Mouse (Mus musculus) MEL (cell line): ENCODE data around the gene Hdgfl2. TPM values are rescaled to one million over a fixed set of nuclear protein-coding genes. Genes with fewer than 3 reads are reported as not detected.

Experiments used
- DNase-seq: peaks from one replicate; pipeline ENCODE4 v3.0.0; 2011; ENCODE audit warnings: low read depth, low spot score
- H3K27ac ChIP-seq: 2 replicates; pipeline ENCODE4 v1.5.1; 2012; ENCODE audit warnings: low read depth, mild to moderate bottlenecking, control low read depth, low read length, moderate library complexity; ENCODE audit not compliant: control insufficient read depth
- H3K27me3 ChIP-seq, 2 experiments: fragments of 150-350 bp in 1 of 2; sonication (generic) in 1 of 2; 2 replicates each; pipeline ENCODE4 v1.6.1; 2012; ENCODE audit warnings: low read length in 2 of 2, mild to moderate bottlenecking in 2 of 2, improper control_type of control experiment in 1 of 2, moderate library complexity in 1 of 2; ENCODE audit not compliant: insufficient read depth in 2 of 2, control insufficient read depth in 1 of 2
- H3K36me3 ChIP-seq, 2 experiments: 2 replicates each; pipeline ENCODE4 v1.6.1; 2012 to 2014; ENCODE audit warnings: low read length in 2 of 2, improper control_type of control experiment in 1 of 2, inconsistent platforms in 1 of 2, mild to moderate bottlenecking in 1 of 2; ENCODE audit not compliant: insufficient read depth in 2 of 2, control insufficient read depth in 1 of 2
- H3K4me1 ChIP-seq, 2 experiments: fragments of 150-350 bp in 1 of 2; sonication (generic) in 1 of 2; 2 replicates each; pipeline ENCODE4 v1.6.1; 2012; ENCODE audit warnings: low read length in 2 of 2, improper control_type of control experiment in 1 of 2, mild to moderate bottlenecking in 1 of 2; ENCODE audit not compliant: insufficient read depth in 2 of 2, control insufficient read depth in 1 of 2
- H3K4me3 ChIP-seq, 2 experiments: fragments of 150-350 bp in 1 of 2; sonication (generic) in 1 of 2; 2 replicates each; pipeline ENCODE4 v1.5.1; 2012; ENCODE audit warnings: low read depth in 2 of 2, low read length in 2 of 2, mild to moderate bottlenecking in 2 of 2, moderate library complexity in 2 of 2, control low read depth in 1 of 2, improper control_type of control experiment in 1 of 2; ENCODE audit not compliant: control insufficient read depth in 1 of 2, insufficient read depth in 1 of 2
- H3K79me2 ChIP-seq: 2 replicates; pipeline ENCODE4 v1.6.1; 2012; ENCODE audit warnings: mild to moderate bottlenecking, low read length, moderate library complexity; ENCODE audit not compliant: control insufficient read depth, poor library complexity, insufficient read depth
- H3K9ac ChIP-seq: 2 replicates; pipeline ENCODE4 v1.6.1; 2012; ENCODE audit warnings: low read depth, mild to moderate bottlenecking, control low read depth, low read length, moderate library complexity; ENCODE audit not compliant: control insufficient read depth, poor library complexity, severe bottlenecking
- H3K9me3 ChIP-seq: fragments of 150-350 bp; sonication (generic); replicated peaks from 2 replicates; pipeline ENCODE4 v1.6.1; 2012; ENCODE audit warnings: mild to moderate bottlenecking, low read length, improper control_type of control experiment, moderate library complexity; ENCODE audit not compliant: insufficient read depth
- BHLHE40 ChIP-seq: IDR thresholded peaks from 2 replicates; pipeline ENCODE4 v1.6.1; 2012; ENCODE audit warnings: low read depth, mild to moderate bottlenecking, inconsistent platforms, low read length, improper control_type of control experiment, borderline replicate concordance
- CTCF ChIP-seq, 3 experiments: IDR thresholded peaks in 2 of 3; conservative IDR thresholded peaks in 1 of 3; 2 replicates each; pipeline ENCODE4 v1.5.1; 2011 to 2012; ENCODE audit warnings: low read length in 3 of 3, low read depth in 2 of 3, mild to moderate bottlenecking in 2 of 3, improper control_type of control experiment in 1 of 3, inconsistent platforms in 1 of 3, mixed read lengths in 1 of 3, moderate library complexity in 1 of 3; ENCODE audit not compliant: control insufficient read depth in 1 of 3, insufficient read depth in 1 of 3, poor library complexity in 1 of 3, severe bottlenecking in 1 of 3
- ETS1 ChIP-seq: IDR thresholded peaks from 2 replicates; pipeline ENCODE4 v1.6.1; 2012; ENCODE audit warnings: low read depth, mild to moderate bottlenecking, inconsistent platforms, low read length, improper control_type of control experiment, moderate library complexity
- GATA1 ChIP-seq: IDR thresholded peaks from 2 replicates; pipeline ENCODE4 v1.6.1; 2011; ENCODE audit warnings: low read depth, low read length, improper control_type of control experiment
- JUND ChIP-seq: IDR thresholded peaks from 2 replicates; pipeline ENCODE4 v1.6.1; 2011; ENCODE audit warnings: low read depth, mild to moderate bottlenecking, improper control_type of control experiment, low read length
- KAT2A ChIP-seq: conservative IDR thresholded peaks from 2 replicates; pipeline ENCODE4 v1.6.1; 2012; ENCODE audit warnings: low read depth, low read length, improper control_type of control experiment, inconsistent platforms
- MAX ChIP-seq: IDR thresholded peaks from 2 replicates; pipeline ENCODE4 v1.6.1; 2011; ENCODE audit warnings: low read length, improper control_type of control experiment
- MAZ ChIP-seq: IDR thresholded peaks from 2 replicates; pipeline ENCODE4 v1.6.1; 2012; ENCODE audit warnings: low read depth, mild to moderate bottlenecking, inconsistent platforms, low read length, improper control_type of control experiment
- MEF2A ChIP-seq: IDR thresholded peaks from 2 replicates; pipeline ENCODE4 v1.6.1; 2014; ENCODE audit warnings: low read depth, mild to moderate bottlenecking, inconsistent platforms, low read length, improper control_type of control experiment; ENCODE audit not compliant: poor library complexity, insufficient replicate concordance, severe bottlenecking; ENCODE audit errors: extremely low read depth
- MXI1 ChIP-seq: IDR thresholded peaks from 2 replicates; pipeline ENCODE4 v1.6.1; 2011; ENCODE audit warnings: mild to moderate bottlenecking, low read depth, low read length, improper control_type of control experiment
- NRF1 ChIP-seq: IDR thresholded peaks from 2 replicates; pipeline ENCODE4 v1.6.1; 2014; ENCODE audit warnings: low read depth, mild to moderate bottlenecking, inconsistent platforms, low read length, improper control_type of control experiment, moderate library complexity; ENCODE audit not compliant: poor library complexity, insufficient read depth, severe bottlenecking
- POLR2AphosphoS2 ChIP-seq: IDR thresholded peaks from 2 replicates; pipeline ENCODE4 v1.6.1; 2011; ENCODE audit warnings: low read length, improper control_type of control experiment
- POLR2AphosphoS5 ChIP-seq: IDR thresholded peaks from 2 replicates; pipeline ENCODE4 v1.6.1; 2012; ENCODE audit warnings: low read depth, borderline replicate concordance, mild to moderate bottlenecking, inconsistent platforms, low read length, moderate library complexity, mixed read lengths
- RAD21 ChIP-seq: IDR thresholded peaks from 2 replicates; pipeline ENCODE4 v1.6.1; 2011; ENCODE audit warnings: mild to moderate bottlenecking, low read depth, low read length, improper control_type of control experiment
- TCF12 ChIP-seq: IDR thresholded peaks from 2 replicates; pipeline ENCODE4 v1.6.1; 2014; ENCODE audit warnings: low read depth, mild to moderate bottlenecking, inconsistent platforms, low read length, improper control_type of control experiment, moderate library complexity
- USF1 ChIP-seq: IDR thresholded peaks from 2 replicates; pipeline ENCODE4 v1.6.1; 2014; ENCODE audit warnings: low read depth, mild to moderate bottlenecking, inconsistent platforms, low read length, improper control_type of control experiment, moderate library complexity
- USF2 ChIP-seq, 2 experiments: IDR thresholded peaks; 2 replicates each; pipeline ENCODE4 v1.6.1; 2011 to 2012; ENCODE audit warnings: improper control_type of control experiment in 2 of 2, low read length in 2 of 2, borderline replicate concordance in 1 of 2, inconsistent platforms in 1 of 2, low read depth in 1 of 2, mild to moderate bottlenecking in 1 of 2; ENCODE audit not compliant: insufficient read depth in 1 of 2
- ZC3H11A ChIP-seq: IDR thresholded peaks from 2 replicates; pipeline ENCODE4 v1.6.1; 2012; ENCODE audit warnings: low read depth, mild to moderate bottlenecking, inconsistent platforms, low read length, improper control_type of control experiment
- polyA plus RNA-seq, 2 experiments: library from polyadenylated mRNA; stranded (reverse) in 1 of 2; unstranded in 1 of 2; fragments of >175 nt in 1 of 2; fragments of >200 nt in 1 of 2; gene quantifications; 2 replicates each; pipeline versions ENCODE4 v1.2.1 to v1.2.4; 2012; ENCODE audit warnings: low replicate concordance in 2 of 2, low read depth in 1 of 2; ENCODE audit not compliant: insufficient read length in 2 of 2, insufficient read depth in 1 of 2, missing spikeins in 1 of 2
- total RNA-seq: library from RNA; depleted of rRNA; stranded (reverse); fragments of 300-350 nt; gene quantifications from 2 replicates; pipeline ENCODE4 v1.2.3, GENCODE M21; 2012

The Hdgfl2 gene
- total and polyA plus RNA-seq, 3 experiments, result 71.9 to 132 TPM; not detected in 1

DNA sequence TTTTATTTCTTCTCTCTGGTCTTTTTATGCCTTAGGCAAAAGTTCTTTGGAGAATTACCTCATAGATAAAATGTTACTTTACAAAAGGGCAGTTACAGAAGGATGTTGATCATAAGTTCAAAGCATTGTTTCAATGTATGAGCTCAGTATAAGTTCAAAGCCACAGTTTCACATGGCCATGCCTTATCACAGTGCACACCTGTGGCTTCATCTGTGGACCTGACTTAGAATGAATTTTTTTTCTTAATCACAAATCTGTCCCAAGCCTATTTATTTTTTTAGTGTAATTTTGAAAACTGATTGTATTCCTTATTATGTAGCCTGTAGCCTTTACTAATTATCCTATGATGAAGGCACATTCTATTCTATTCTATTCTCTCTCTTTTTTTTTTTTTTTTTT lies 24.5 kb upstream of the Hdgfl2 start (continued):
- TF ChIP-seq NRF1, result no peak
- TF ChIP-seq POLR2AphosphoS2, result no peak
- TF ChIP-seq USF1, result no peak
- no peak for TF ChIP-seq JUND
- 0 out of 2 replicates have a peak, but pooled peaks have one; percentile 48 for TF ChIP-seq TCF12
- TF ChIP-seq MAZ, result no peak
- TF ChIP-seq GATA1, result no peak
- TF ChIP-seq MEF2A, result no peak
- no peak for TF ChIP-seq USF2 (IDR thresholded peaks at IDR 0.05; ENCODE audit: borderline replicate concordance in 1 of 2, insufficient read depth in 1 of 2, low read depth in 1 of 2, low read length in 2 of 2)
- peak; percentile 58 for TF ChIP-seq ETS1
- TF ChIP-seq RAD21, result no peak

DNA sequence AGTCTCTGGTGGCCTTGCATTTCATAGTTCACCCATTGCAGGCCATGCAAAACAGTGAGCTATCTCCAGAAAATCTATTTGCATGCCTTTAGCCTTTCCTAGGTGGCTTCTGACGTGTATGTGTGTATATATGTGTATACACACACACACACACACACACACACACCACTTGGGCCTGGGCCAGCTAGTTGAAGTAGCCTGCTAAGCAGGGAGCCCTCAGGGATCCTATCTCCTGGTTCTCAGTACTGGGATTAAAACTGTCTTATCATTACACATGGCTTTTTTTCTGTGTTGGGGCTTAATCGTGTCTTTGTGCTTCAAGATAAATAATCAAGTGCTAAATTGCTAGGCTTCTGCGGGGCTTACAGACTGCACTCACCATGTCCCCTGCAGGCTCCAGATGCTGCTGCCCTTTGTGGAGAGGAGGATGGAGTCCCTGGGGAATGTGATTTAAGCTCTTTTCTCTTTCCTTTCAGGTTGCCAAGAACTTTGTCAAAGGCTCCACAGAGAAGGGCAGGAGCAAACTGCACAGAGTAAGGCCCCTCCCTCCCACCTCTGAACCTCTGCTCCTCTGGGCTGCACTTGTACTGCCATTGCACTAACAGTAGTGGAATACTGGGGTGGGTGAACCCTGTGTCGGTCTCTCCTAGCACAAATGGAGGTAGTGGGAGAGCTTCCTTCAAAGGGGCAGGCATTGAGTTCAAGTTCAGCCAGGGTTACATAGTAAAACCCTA lies 23.3 kb upstream of the Hdgfl2 start:
- no peak for DNase-seq
- no peak overlapping the region for H3K9ac ChIP-seq
- H3K36me3 ChIP-seq, result peaks cover 16 to 34% of the 10 kb centered on the region in 2 experiments
- H3K4me1 ChIP-seq, result peaks cover 6 to 7% of the 10 kb centered on the region in 2 experiments; a peak in 3 of 4 replicates
- no peak overlapping the region for H3K4me3 ChIP-seq
- TF ChIP-seq CTCF (IDR thresholded peaks at IDR 0.05 in 2 of 3, conservative IDR thresholded peaks at IDR 0.05 in 1 of 3; ENCODE audit: control insufficient read depth in 1 of 3, insufficient read depth in 1 of 3, low read depth in 2 of 3, low read length in 3 of 3, poor library complexity in 1 of 3, severe bottlenecking in 1 of 3), result no peak
- TF ChIP-seq BHLHE40, result no peak
- no peak for TF ChIP-seq MAX
- no peak for TF ChIP-seq MAZ
- peak; percentile 13; the same call in 1 of the 2 replicates for TF ChIP-seq TCF12
- TF ChIP-seq POLR2AphosphoS5, result no peak
- TF ChIP-seq GATA1, result peak; percentile 32; the same call in 1 of the 2 replicates
- TF ChIP-seq ZC3H11A, result no peak
- TF ChIP-seq KAT2A, result no peak
- no peak for TF ChIP-seq MEF2A
- 0 out of 2 replicates have a peak, but pooled peaks have one; percentile 10 for TF ChIP-seq MXI1
- H3K9me3 ChIP-seq, result no peaks in the 10 kb centered on the region
- H3K79me2 ChIP-seq, result peaks cover 22% of the 10 kb centered on the region
- no peak overlapping the region for H3K27ac ChIP-seq
- H3K27me3 ChIP-seq, result no peaks in the 10 kb centered on the region
